Mouse (Mus musculus): ENCODE measurements around the gene Aldh1l1.

Aldh1l1 gene

GRCm38 (mm10) chr6:90470947-90471541, 15.2 kb upstream of the Aldh1l1 start:
- no peak for DNase-seq (ENCODE audit: low read depth in 1 of 2, low spot score in 2 of 2)

GRCm38 (mm10) chr6:90472079-90472478, 14.1 kb upstream of the Aldh1l1 start:
- DNase-seq (ENCODE audit: low read depth in 1 of 2, low spot score in 2 of 2), result no peak

GRCm38 (mm10) chr6:90472697-90473096, 13.5 kb upstream of the Aldh1l1 start:
- DNase-seq (ENCODE audit: low read depth in 1 of 2, low spot score in 2 of 2), result no peak

GRCm38 (mm10) chr6:90473630-90474360, 12.4 kb upstream of the Aldh1l1 start:
- no peak for DNase-seq (ENCODE audit: low read depth in 1 of 2, low spot score in 2 of 2)

GRCm38 (mm10) chr6:90474361-90474750, 11.9 kb upstream of the Aldh1l1 start:
- DNase-seq (ENCODE audit: low read depth in 1 of 2, low spot score in 2 of 2), result no peak

- no peak for DNase-seq (ENCODE audit: low read depth in 1 of 2, low spot score in 2 of 2)
Measured at GRCm38 (mm10) chr6:90475176-90475853, 10.9 kb upstream of the Aldh1l1 start.

GRCm38 (mm10) chr6:90475854-90476212, 10.4 kb upstream of the Aldh1l1 start:
- no peak for DNase-seq (ENCODE audit: low read depth in 1 of 2, low spot score in 2 of 2)

GRCm38 (mm10) chr6:90476941-90477518, 9.2 kb upstream of the Aldh1l1 start:
- DNase-seq (ENCODE audit: low read depth in 1 of 2, low spot score in 2 of 2), result no peak

- no peak for DNase-seq (ENCODE audit: low read depth in 1 of 2, low spot score in 2 of 2)
Measured at GRCm38 (mm10) chr6:90484249-90484648, 2.0 kb upstream of the Aldh1l1 start.

- no peak for DNase-seq (ENCODE audit: low read depth in 1 of 2, low spot score in 2 of 2)
Measured at GRCm38 (mm10) chr6:90484876-90485275, 1.4 kb upstream of the Aldh1l1 start.

GRCm38 (mm10) chr6:90487531-90487930, 1.3 kb downstream of the Aldh1l1 start:
- DNase-seq (ENCODE audit: low read depth in 1 of 2, low spot score in 2 of 2), result no peak

GRCm38 (mm10) chr6:90489532-90489931, 3.3 kb downstream of the Aldh1l1 start:
- DNase-seq (ENCODE audit: low read depth in 1 of 2, low spot score in 2 of 2), result no peak

GRCm38 (mm10) chr6:90490976-90491375, 4.7 kb downstream of the Aldh1l1 start:
- DNase-seq (ENCODE audit: low read depth in 1 of 2, low spot score in 2 of 2), result no peak

GRCm38 (mm10) chr6:90491956-90492744, 5.9 kb downstream of the Aldh1l1 start:
- DNase-seq (ENCODE audit: low read depth in 1 of 2, low spot score in 2 of 2), result no peak

- DNase-seq (ENCODE audit: low read depth in 1 of 2, low spot score in 2 of 2), result no peak
Measured at GRCm38 (mm10) chr6:90494155-90494554, 7.9 kb downstream of the Aldh1l1 start.

- no peak for DNase-seq (ENCODE audit: low read depth in 1 of 2, low spot score in 2 of 2)
Measured at GRCm38 (mm10) chr6:90494566-90494965, 8.3 kb downstream of the Aldh1l1 start.

GRCm38 (mm10) chr6:90495282-90495912, 9.2 kb downstream of the Aldh1l1 start:
- DNase-seq (ENCODE audit: low read depth in 1 of 2, low spot score in 2 of 2), result no peak

- no peak for DNase-seq (ENCODE audit: low read depth in 1 of 2, low spot score in 2 of 2)
Measured at GRCm38 (mm10) chr6:90496217-90496616, 10.0 kb downstream of the Aldh1l1 start.

- DNase-seq (ENCODE audit: low read depth in 1 of 2, low spot score in 2 of 2), result no peak
Measured at GRCm38 (mm10) chr6:90499509-90499908, 13.3 kb downstream of the Aldh1l1 start.

- DNase-seq (ENCODE audit: low read depth in 1 of 2, low spot score in 2 of 2), result no peak
Measured at GRCm38 (mm10) chr6:90501222-90501940, 15.2 kb downstream of the Aldh1l1 start.

Data from monocyte, adult 2 months (primary cell).